Mouse (Mus musculus) thymus, adult 18-20 months (tissue): Measurements from ENCODE around the gene Atpif1.
A peak's percentile ranks its signal among the peaks of the same experiment; 100 is the strongest.
"Not testable (repeated sequence)": the region's sequence is repeated elsewhere in the genome, so short reads cannot be mapped to it uniquely, and the experiment has no call there.

Source experiments
- DNase-seq, 2 experiments: peaks; one replicate each; pipeline ENCODE4 v3.0.0; 2022; ENCODE audit warnings: mixed read lengths in 2 of 2

The Atpif1 gene

DNA sequence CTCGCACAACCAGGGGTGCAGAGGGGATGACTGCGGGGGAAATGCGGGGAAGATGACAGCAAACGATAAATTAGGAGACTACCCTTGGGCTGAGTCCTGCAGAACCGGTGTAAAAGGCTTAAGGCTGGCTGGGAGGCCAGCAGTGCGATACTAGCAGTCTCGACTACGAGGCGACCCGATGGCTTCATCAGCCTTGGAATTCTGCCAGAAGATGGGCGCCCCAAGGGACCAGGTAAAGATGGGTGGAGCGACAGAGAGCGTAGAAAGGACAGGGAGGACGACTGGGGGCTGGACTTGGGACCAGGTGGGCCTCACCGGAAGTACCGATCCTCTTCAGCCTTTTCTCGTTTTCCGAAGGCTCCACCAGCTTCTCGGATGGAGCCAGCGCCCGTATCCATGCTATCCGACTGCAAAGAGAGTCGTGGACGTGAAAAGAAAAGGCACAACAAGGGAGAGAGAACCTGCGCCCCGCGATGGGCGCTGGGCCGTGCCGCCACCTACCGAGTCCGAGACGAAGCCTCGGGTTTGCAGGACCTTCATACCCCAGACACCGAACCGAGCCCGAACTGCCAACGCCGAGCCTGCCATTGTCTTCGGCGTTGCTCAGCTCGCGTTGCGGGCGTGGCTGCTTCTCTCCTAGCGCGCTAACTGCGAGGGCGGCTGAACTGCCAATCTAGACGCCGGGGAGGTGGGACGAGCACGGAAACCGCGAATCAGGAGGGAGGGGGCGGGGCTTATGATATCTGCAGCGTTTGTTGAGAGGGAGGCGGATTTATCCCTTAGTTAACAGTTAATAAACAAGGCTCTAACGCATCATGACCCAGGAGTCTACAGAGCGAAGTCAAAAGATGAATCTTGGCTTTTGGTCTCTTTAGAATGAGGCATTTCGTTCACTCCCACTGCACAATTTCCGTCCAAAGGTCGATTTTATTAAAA, at the start of gene Atpif1:
Gene Atpif1 (minus strand): TSS at position 679 of the 936 bp plus-strand sequence.
- peak; percentile 81 to 84 for DNase-seq

- no peak for DNase-seq
Measured at GRCm38 (mm10) chr4:132574809-132575347, 41.4 kb upstream of the Atpif1 start.

GRCm38 (mm10) chr4:132573327-132573726, 39.9 kb upstream of the Atpif1 start:
- no peak for DNase-seq

DNA sequence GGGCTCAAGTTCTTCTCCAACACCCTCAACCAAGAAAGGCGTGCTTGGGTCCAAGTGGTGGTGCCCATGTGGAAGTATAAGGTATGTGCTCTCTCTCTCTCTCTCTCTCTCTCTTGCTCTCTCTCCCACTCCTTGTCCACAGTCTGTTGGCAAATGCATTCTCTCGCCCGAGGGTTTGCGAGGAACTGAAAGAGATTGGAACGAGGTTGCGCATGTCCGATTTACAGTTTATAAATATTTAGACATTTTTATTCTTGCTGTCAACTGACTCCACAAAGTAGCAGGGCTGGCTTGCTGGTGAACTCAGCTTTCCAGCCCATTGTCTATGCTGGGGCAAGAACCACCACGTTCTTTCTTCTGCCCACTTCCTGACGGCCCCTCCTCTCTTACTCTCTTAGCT, 37.7 kb upstream of the Atpif1 start:
- DNase-seq = no peak

- no peak for DNase-seq
Measured at GRCm38 (mm10) chr4:132569115-132569514, 35.7 kb upstream of the Atpif1 start.

GRCm38 (mm10) chr4:132567361-132567779, 33.9 kb upstream of the Atpif1 start:
- DNase-seq = no peak

DNA sequence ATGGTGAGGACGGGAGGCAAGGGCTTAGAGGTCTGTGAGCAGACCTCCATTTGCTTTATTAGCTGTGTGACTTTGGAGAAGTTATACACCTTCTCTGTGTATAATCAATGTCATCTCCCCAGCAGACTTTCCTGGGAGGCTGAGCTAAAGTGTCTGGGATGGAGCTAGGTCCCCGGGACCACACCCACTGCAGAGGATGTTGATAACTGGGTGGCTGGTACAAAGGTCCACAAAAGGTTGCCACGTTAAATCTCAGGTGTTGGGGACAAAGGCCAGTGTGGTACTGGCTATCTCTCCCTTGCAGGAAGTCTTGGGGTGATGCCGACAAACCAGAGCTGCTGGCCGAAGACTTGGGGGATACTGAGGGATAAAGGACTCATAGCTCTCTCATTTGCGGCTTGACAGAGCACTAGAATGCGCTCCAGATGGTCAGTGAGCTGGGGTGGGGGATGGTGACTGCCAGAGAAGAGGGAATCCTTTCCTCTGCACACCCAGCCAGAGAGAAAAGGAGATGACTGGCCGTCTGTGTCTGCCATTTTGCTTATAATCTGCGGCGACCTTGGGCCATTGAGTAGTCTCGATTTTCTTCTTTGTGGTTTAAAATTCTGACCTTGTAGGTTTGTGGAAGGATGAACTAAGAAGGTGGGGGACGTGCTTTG, 31.8 kb upstream of the Atpif1 start:
- DNase-seq = no peak

DNA sequence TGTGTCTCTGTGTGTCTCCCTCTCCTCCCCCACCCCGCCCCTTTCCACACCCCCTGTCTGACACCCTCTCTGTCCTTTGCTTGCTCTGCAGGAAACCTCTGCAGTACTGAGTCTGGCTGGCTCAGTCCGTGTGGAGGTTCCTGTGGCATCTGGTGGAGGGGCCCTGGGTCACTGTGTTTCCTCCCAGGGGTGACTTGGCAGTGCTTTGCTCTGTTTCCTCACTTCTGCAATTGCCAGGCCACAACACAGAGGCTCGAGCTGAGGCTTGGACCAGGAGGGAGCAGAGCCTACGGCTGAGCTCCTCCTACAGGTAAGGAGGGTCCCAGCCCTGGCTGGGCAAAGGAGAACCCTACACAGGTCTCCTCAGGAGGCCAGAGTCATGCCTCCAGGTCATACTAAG, 30.5 kb upstream of the Atpif1 start, which contains the start of gene Ptafr:
Gene Ptafr (plus strand): TSS at position 103 of the 400 bp plus-strand sequence.
- DNase-seq = peak in 1 of 2 experiments; percentile 3

DNA sequence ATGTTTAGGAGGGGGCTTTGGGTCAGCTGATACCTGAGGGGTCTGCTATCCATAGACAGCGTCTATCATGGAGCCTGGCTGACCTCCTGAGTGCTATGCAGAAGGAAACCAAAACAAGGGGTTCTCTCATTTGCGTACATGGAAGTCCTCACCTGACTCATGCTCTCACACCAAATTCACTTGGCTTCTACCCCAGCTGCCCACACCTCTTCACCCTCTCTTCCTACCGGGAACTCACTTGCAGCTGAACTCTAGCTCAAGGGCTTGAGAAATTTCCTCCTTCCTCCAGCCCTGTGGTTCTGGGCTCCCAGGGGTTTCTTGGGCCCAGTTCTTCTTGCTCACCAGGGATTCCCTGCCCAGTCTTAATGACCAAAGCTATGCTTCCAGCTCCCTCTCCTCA, 29.8 kb upstream of the Atpif1 start:
- no peak for DNase-seq

DNA sequence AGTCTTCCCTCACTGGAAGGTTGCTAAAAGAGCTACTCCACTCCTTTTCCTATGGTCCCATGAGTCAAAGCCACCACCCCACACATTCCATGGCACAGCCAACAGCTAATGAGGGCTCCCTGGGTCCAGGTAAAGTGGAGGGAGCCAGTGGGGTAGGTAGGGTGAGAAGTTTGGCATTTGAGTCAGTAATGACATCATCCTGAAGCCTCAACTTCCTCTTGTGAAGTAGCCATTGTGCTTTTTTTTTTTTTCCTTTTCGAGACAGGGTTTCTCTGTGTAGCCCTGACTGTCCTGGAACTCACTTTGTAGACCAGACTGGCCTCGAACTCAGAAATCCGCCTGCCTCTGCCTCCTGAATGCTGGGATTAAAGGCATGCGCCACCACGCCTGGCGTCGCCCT, 22.1 kb upstream of the Atpif1 start:
- DNase-seq = not testable (repeated sequence)

DNA sequence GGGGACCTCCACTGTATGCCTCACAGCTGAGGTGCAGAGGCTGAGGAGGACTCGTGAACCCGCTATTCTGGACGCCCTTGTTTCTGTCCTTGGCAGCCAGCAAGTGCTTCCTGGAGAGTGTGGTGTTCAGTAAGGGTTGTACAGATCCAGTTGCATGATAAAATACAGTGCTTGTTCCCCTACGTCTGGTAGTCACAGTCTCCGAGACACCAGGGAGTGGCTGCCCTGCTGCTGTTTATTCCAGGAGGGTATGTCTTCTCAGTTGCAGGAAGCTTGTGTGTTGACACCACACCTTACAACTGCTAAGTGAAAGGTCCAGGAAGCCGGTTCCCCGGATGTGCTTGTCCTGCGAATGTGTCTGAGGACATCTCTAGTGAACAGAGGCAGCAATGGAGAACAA, 21.2 kb upstream of the Atpif1 start:
- no peak for DNase-seq

DNA sequence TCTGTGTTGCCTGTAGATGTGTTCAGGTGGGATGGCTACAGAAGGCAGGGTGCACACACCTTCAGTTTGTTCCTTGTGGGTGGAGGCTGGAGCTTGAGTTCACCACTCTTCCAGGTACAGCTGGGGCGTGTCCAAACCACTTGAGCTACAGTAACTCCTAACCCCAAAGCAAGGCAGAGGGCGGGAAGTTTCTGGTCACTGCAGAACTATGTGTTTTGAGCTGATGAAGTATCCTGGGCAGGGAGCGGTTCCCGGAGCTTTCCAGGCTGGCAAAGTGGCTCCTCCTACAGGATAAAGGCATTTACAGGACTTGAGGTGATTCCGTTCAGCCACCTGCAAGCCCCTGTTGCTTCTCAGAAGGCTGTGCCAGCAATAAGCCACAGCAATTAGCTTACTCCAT, 20.8 kb upstream of the Atpif1 start:
- DNase-seq = no peak

GRCm38 (mm10) chr4:132545851-132546250, 12.4 kb upstream of the Atpif1 start:
- DNase-seq = peak in 1 of 2 experiments; percentile 29

GRCm38 (mm10) chr4:132542724-132543123, 9.3 kb upstream of the Atpif1 start:
- no peak for DNase-seq

GRCm38 (mm10) chr4:132541413-132541812, 8.0 kb upstream of the Atpif1 start:
- no peak for DNase-seq

- no peak for DNase-seq
Measured at GRCm38 (mm10) chr4:132539481-132539880, 6.0 kb upstream of the Atpif1 start.

- DNase-seq = peak; percentile 88 to 92
Measured at GRCm38 (mm10) chr4:132535406-132536121, 2.1 kb upstream of the Atpif1 start, which contains the start of gene Dnajc8. Gene Dnajc8 (plus strand): TSS chr4:132535550.

DNA sequence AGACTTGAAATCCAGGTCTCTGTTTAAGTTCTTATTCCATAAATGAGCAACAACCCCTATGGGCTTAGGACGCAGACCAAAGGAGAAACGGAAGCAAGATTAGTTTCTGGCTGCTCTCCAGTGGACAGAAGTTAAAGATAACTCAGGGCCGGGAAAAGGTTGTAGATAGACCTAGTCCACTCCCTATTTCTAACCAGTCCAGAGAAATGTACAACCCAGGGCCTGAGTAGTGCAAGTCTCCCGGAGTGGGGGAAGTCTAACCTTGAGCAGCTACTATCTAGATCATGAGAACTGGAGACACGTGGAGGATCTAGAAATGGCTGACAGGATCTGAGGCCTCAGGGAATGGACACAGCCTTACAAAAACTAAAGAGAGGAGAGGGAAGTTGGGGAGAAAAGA, 963 bp downstream of the Atpif1 start:
- no peak for DNase-seq

DNA sequence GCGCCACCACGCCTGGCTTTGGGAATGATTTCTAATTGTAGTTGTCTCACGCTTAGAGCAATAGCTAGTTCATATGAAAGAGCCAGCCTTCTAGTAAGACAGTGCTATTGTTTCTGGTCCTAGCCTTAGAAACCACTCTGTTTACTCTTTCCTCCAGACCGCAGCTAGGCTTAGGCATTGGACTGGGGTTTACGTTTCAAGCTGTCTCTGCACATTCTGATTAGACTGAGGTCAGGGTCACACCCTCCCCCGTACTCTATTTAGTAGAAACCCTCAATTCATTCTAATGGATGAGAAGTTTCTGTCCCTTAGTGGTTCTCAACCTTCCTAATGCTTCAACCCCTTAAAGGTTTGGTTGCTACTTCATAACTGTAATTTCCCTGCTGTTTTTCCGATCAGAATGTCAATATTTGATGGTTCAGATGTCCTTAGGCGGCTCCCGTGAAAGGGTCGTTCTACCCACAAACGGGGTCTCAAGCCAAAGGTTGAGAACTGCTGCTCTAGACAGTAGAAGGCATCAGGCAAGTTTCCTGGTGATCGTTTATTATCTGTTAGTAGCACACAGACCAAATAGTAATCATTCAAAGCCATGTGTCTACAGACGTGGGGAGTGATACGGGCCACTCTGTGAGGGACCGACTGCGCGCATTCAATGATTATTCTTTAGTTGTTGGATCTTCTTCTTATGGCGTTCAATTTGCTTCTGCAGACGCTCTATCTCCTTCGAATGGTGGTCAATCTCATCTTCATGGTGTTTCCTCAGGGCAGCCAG, 3.2 kb downstream of the Atpif1 start:
- no peak for DNase-seq

DNA sequence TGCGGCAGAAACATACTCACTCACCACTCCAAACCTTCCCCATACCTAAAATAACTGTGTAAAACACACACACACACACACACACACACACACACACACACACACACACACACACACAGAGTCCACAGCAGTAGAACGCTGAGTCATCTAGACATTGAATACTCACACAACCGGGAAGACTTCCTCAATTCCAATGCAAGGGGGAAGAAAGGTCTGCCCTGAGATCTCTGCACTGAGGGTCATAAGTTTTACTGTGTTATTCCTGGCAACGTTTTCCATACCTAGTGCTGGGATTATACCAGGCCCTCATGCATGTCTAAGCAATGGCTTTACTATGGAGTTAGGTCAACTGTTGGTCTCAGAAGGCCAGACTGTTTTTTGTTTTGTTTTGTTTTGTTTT, 4.1 kb downstream of the Atpif1 start:
- no peak for DNase-seq

- DNase-seq = no peak
Measured at GRCm38 (mm10) chr4:132527917-132528522, 5.4 kb downstream of the Atpif1 start.

GRCm38 (mm10) chr4:132526678-132527077, 6.8 kb downstream of the Atpif1 start:
- DNase-seq = no peak
